Mouse (Mus musculus) testis, adult 2 months (tissue): ENCODE data around the gene Sectm1b. TPM values are rescaled to one million over a fixed set of nuclear protein-coding genes. Genes with fewer than 3 reads are reported as not detected.
A peak's percentile ranks its signal among the peaks of the same experiment; 100 is the strongest.
"Not testable (repeated sequence)": the region's sequence is repeated elsewhere in the genome, so short reads cannot be mapped to it uniquely, and the experiment has no call there.

Experiments
- H3K27ac ChIP-seq: fragments of 200-500 bp; 2 replicates; pipeline ENCODE4 v1.5.1; 2012; ENCODE audit warnings: low read depth, low read length; ENCODE audit not compliant: control insufficient read depth, insufficient read depth
- H3K27me3 ChIP-seq: fragments of 200-500 bp; 2 replicates; pipeline ENCODE4 v1.6.1; 2012; ENCODE audit warnings: mild to moderate bottlenecking, low read length, moderate library complexity; ENCODE audit not compliant: control insufficient read depth, insufficient read depth
- H3K36me3 ChIP-seq: fragments of 200-500 bp; 2 replicates; pipeline ENCODE4 v1.6.1; 2012; ENCODE audit warnings: mild to moderate bottlenecking, low read length; ENCODE audit not compliant: control insufficient read depth, insufficient read depth
- H3K4me1 ChIP-seq: fragments of 200-500 bp; 2 replicates; pipeline ENCODE4 v1.6.1; 2012; ENCODE audit warnings: low read length; ENCODE audit not compliant: control insufficient read depth, insufficient read depth
- H3K4me3 ChIP-seq: fragments of 200-500 bp; 2 replicates; pipeline ENCODE4 v1.5.1; 2012; ENCODE audit warnings: low read depth, mild to moderate bottlenecking, low read length, moderate library complexity, mixed read lengths; ENCODE audit not compliant: control insufficient read depth
- CTCF ChIP-seq: fragments of 200-500 bp; IDR thresholded peaks from 2 replicates; pipeline ENCODE4 v1.5.1; 2012; ENCODE audit warnings: low read depth, mild to moderate bottlenecking, inconsistent platforms, low read length, moderate library complexity; ENCODE audit not compliant: control insufficient read depth, insufficient read depth, insufficient replicate concordance
- POLR2A ChIP-seq: fragments of 200-500 bp; IDR thresholded peaks from 2 replicates; pipeline ENCODE4 v1.6.1; 2012; ENCODE audit warnings: low read depth, mild to moderate bottlenecking, inconsistent platforms, low read length, moderate library complexity; ENCODE audit not compliant: control insufficient read depth
- polyA plus RNA-seq: library from polyadenylated mRNA; depleted of rRNA; stranded (reverse); fragments of >200 nt; gene quantifications from 2 replicates; pipeline ENCODE4 v1.2.3, GENCODE M21; 2012

Gene Sectm1b
- polyA plus RNA-seq, 1 experiment, result not detected

DNA sequence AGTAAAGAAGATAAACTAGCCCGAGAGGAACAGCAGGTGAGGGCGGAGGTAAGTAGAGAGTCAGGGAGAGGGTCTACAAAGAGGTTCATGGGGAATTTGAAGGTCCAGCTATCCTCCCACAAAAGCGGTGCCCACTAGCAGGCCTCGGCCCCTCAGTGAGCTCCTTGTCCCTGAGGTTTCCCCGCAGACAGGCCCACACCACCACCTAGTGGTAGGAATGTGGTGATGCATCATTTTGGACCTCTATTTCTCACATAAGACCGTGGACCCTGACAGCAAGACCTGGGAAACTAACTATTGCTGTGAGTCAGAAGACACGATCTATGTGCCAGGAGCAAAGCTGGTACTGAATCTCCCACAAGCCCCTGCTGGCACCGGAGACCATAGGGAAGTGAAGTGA lies 9.8 kb downstream of the Sectm1b start:
- peaks cover 2% of the 10 kb centered on the region; the same call in 1 of the 2 replicates for H3K4me1 ChIP-seq
- H3K4me3 ChIP-seq, result no peak overlapping the region
- H3K36me3 ChIP-seq, result no peaks in the 10 kb centered on the region
- H3K27ac ChIP-seq, result no peak overlapping the region
- no peaks in the 10 kb centered on the region for H3K27me3 ChIP-seq
- TF ChIP-seq CTCF, result peak; percentile 90; the same call in 1 of the 2 replicates
- no peak for TF ChIP-seq POLR2A

DNA sequence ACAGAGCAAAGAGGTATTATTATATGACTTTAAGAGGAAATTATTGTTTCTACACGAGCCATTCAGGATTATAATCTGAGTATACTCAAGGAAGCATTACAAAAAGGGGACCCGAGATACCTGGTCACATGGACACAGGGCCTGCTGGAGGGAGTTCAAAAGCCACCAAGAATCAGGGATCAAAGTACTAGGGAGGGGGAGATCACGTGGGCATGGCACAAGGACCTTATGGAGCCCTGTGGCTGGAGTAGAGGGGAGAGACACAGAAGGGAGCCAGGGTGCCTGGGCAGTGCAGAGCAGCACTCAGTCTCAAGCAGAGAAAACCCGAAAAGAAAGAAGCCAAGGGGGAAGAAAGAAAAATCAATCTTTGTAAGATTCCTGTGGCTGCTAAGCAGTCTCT lies 11.0 kb downstream of the Sectm1b start:
- Histone ChIP-seq H3K27ac (no peak overlapping the region), H3K27me3 (no peaks in the 10 kb centered on the region), H3K36me3 (no peaks in the 10 kb centered on the region)

DNA sequence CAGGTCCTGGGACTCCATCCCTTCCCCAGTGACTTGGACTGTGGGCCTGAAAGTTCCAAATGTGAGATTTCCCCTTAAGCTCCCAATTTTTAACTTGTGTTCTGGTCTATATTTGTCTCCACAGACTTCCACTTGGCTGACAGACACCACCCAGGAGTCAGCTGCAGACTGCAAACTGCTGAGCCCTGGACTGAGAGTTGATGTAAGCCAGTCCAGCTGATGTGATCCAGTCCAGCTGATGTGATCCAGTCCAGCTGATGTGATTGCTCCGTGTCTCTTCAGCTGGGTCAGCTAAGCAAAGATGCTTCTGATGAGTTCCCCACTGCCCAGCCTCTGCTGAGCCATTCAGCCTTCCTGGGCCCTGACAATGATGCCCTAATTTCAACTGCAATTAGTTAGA lies 11.6 kb downstream of the Sectm1b start:
- H3K27ac ChIP-seq, result no peak overlapping the region
- H3K36me3 ChIP-seq, result no peaks in the 10 kb centered on the region
- no peak overlapping the region for H3K4me3 ChIP-seq
- H3K27me3 ChIP-seq, result no peaks in the 10 kb centered on the region
- no peak for TF ChIP-seq CTCF
- TF ChIP-seq POLR2A, result no peak
- H3K4me1 ChIP-seq, result peaks cover 2% of the 10 kb centered on the region; the same call in 1 of the 2 replicates

More for the DNA sequence above, 11.0 kb downstream of the Sectm1b start:
- Histone ChIP-seq H3K4me3 (no peak overlapping the region), H3K4me1 (peaks cover 2% of the 10 kb centered on the region; the same call in 1 of the 2 replicates)
- TF ChIP-seq CTCF, result no peak
- TF ChIP-seq POLR2A, result no peak

DNA sequence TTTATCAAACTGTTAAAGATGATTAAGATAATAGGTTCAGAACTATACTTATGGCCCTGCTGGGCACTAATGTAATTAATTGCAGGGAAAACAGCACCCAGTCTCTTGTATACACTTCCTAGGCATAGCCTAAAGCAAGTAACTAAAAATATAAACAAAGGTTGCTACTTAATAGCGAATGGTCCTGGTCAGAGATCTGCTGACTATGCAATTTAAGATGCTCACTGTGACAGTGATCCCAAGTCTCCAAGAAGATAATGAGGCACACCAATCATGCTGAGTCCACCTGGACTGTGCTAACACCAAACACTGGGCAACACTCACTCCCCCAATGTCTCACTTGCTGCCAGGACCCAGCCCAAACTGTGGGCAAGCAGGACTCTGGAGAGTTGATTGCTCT lies 13.5 kb downstream of the Sectm1b start:
- no peak for TF ChIP-seq CTCF
- no peak for TF ChIP-seq POLR2A
- Histone ChIP-seq H3K4me1 (peaks cover 2% of the 10 kb centered on the region; the same call in 1 of the 2 replicates), H3K36me3 (no peaks in the 10 kb centered on the region), H3K4me3 (no peak overlapping the region), H3K27me3 (no peaks in the 10 kb centered on the region), H3K27ac (no peak overlapping the region)

DNA sequence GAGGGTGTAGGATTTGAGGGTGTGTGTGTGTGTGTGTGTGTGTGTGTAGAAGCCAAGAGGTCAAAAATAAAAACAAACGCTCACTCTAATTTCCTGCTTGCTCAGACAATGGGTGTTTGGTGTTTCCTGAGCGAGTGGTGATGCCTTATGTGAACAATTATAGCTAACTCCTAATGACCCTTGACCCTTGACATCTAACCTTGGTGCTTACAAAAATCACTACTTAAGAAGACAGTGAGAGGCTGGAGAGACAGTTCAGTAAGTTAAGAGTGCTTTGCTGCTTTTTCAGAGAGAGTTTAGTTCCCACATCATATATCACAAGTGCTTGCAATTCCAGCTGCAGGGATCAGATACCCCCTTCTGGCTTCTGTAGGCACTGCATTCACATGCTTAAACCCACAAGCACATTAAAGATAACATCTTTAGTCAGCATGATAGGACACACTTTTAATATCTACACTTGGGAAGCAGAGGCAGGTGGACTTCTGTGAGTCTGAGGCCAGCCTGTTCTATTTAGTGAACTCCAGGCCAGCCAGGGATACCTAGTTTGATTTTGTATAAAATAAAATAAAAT lies 15.5 kb downstream of the Sectm1b start:
- Histone ChIP-seq H3K4me3 (no peak overlapping the region), H3K4me1 (no peaks in the 10 kb centered on the region), H3K36me3 (no peaks in the 10 kb centered on the region), H3K27ac (no peak overlapping the region), H3K27me3 (no peaks in the 10 kb centered on the region)
- TF ChIP-seq CTCF (no peak), POLR2A (no peak)

DNA sequence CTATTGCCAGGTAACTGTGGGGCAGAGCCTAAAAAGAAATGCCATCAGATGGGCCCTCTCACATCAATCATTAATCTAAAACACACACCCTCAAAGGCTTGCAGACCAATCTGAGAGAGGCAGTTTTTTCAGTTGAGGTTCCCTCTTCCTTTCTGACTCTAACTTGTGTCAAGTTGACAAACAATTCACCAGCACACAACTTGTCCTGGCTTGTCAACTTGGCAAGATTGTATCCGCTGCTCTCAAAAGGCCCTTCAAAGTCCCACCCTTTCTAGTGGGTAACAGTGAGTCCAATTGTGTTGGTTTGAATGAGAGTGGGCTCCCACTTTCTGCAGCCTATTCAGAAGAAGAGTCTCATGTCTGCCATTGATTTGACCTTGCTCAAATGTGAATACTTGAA lies 18.1 kb downstream of the Sectm1b start:
- no peaks in the 10 kb centered on the region for H3K36me3 ChIP-seq
- no peaks in the 10 kb centered on the region for H3K4me1 ChIP-seq
- no peaks in the 10 kb centered on the region for H3K27me3 ChIP-seq
- TF ChIP-seq POLR2A, result no peak
- no peak for TF ChIP-seq CTCF
- H3K27ac ChIP-seq, result no peak overlapping the region
- H3K4me3 ChIP-seq, result no peak overlapping the region

DNA sequence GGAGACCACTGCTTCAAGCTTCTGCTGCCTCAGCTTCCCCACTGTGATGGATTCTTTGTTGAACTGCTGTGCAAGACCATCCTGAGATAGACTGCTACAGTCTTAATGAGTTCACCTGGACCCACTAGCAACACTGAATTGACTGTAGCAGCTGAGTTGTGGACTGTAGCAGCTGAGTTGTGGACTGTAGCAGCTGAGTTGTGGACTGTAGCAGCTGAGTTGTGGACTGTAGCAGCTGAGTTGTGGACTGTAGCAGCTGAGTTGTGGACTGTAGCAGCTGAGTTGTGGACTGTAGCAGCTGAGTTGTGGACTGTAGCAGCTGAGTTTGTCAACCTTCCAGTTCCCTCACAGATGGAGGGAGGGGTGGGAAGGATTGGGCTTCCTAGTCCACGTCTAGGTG lies 20.3 kb downstream of the Sectm1b start:
- not testable (repeated sequence) for H3K4me1 ChIP-seq, H3K27me3 ChIP-seq, H3K4me3 ChIP-seq, H3K27ac ChIP-seq, H3K36me3 ChIP-seq

DNA sequence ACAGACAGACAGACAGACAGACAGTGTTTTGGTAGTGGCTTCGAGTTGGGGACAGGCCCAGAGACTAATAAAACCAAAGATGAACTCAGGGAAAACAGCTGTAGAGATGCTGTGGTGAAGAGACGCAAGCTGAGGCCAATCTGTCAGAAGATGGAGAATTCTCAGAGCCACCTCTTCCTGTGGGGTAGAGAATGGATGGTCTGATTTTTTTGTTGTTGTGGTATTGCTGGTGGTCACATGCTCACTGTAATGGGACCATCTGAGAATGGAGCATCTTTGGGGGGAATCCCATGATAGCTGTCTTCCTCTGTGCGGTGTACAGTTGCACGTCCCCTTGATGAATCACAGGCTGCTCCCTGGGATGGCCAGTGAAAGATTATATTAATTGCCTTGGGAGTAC lies 20.9 kb downstream of the Sectm1b start:
- Histone ChIP-seq H3K36me3 (no peaks in the 10 kb centered on the region), H3K27ac (no peak overlapping the region), H3K4me1 (no peaks in the 10 kb centered on the region), H3K4me3 (no peak overlapping the region), H3K27me3 (no peaks in the 10 kb centered on the region)
- no peak for TF ChIP-seq CTCF
- no peak for TF ChIP-seq POLR2A
